Mouse (Mus musculus): Measurements from ENCODE around the gene Gfod2.

- TF ChIP-seq GATA1 (IDR thresholded peaks at IDR 0.05; ENCODE audit: borderline replicate concordance, low read length) = no peak
- TF ChIP-seq FLI1 (IDR thresholded peaks at IDR 0.05; ENCODE audit: low read length) = no peak
These were observed 30.5 kb upstream of the Gfod2 start for GRCm38 (mm10) chr8:105788927-105789326.

Data from megakaryocyte, embryonic 14.5 days (primary cell).